Mouse (Mus musculus) urinary bladder, postnatal 0 days (tissue): Measurements from ENCODE around the gene Tmem88b. TPM values are rescaled to one million over a fixed set of nuclear protein-coding genes. Genes with fewer than 3 reads are reported as not detected.

Experiments used
- microRNA-seq: library from miRNA; unstranded; fragments of <30 nt; microRNA quantifications from one replicate; pipeline ENCODE4, GENCODE M21; 2016
- polyA plus RNA-seq: library from polyadenylated mRNA; unstranded; fragments of >200 nt; fragmentation: Nextera tagmentation; extraction: Ambion mirVana; gene quantifications from 2 replicates; pipeline ENCODE4 v1.2.1, GENCODE M21; 2015

Tmem88b gene
- polyA plus RNA-seq: 0.40 and 0.45 TPM in 2 replicates

GRCm38 (mm10) chr4:155785819-155786218, at the start of gene Tmem88b:
Gene Tmem88b (minus strand): TSS chr4:155785874.

DNA sequence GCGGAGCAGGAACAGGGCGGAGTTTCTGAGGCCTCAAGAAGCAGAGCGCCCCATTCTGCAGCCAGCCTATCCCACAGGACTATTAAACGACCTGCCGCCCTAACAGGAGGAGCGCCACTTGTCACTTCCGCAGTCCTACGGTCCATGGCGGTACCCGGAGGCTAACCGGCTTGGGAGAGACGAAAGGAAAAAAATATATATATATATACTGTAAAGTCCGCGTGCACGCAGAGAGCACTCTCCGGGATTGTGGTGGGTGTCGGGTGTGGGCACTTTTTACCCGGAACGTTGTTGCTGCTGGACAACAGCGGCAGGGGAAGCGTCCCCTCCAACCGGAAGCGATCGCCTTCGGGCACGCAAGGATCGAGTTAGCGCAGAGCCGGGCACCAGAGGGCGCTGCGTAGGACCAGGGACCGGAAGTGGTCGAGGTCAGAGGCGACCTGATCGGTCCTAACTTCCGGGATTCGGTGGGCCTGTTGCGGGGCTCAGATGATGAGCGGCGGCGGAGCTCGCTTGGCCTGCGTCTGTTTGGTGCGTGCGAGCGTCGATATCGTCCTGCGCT, 45.6 kb upstream of the Tmem88b start, which contains the start of gene Aurkaip1:
Gene Aurkaip1 (plus strand): TSS at position 68 of the 562 bp plus-strand sequence.

GRCm38 (mm10) chr4:155811929-155812664, 26.4 kb upstream of the Tmem88b start, which contains the start of gene Ccnl2:
Gene Ccnl2 (plus strand): TSS chr4:155812489.

GRCm38 (mm10) chr4:155802741-155803339, 17.2 kb upstream of the Tmem88b start, which contains the start of gene Mrpl20:
Gene Mrpl20 (plus strand): TSS chr4:155802878.

GRCm38 (mm10) chr4:155790021-155790489, 4.4 kb upstream of the Tmem88b start, which contains the start of gene Ankrd65:
Gene Ankrd65 (plus strand): TSS chr4:155790439.

DNA sequence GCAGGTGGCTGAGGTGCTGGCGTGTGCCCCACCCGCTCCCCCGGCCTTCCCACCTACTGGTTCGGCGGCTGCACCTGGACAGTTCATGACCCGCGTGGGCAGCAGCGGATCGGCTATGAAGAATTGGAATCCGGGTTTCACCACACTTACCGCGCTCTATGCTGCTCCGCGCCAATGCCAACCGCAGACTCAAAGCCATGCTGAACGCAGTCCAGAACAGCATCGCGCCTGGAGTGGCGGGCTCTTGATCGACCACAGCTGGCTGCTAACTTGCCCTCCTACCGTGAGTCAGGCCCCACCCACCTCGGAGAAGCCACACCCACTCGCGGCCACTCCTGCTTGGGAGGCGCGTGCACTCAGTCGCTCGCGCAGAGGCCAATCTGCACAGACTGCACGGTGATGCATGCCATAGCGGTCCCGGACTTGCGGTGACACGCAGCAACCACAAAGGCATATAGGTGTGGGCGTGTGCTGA, 11.4 kb downstream of the Tmem88b start, which contains the start of gene Vwa1:
Gene Vwa1 (minus strand): TSS at position 419 of the 475 bp plus-strand sequence.

GRCm38 (mm10) chr4:155760613-155761355, 24.9 kb downstream of the Tmem88b start, which contains the start of gene Atad3a:
Gene Atad3a (minus strand): TSS chr4:155761093.

DNA sequence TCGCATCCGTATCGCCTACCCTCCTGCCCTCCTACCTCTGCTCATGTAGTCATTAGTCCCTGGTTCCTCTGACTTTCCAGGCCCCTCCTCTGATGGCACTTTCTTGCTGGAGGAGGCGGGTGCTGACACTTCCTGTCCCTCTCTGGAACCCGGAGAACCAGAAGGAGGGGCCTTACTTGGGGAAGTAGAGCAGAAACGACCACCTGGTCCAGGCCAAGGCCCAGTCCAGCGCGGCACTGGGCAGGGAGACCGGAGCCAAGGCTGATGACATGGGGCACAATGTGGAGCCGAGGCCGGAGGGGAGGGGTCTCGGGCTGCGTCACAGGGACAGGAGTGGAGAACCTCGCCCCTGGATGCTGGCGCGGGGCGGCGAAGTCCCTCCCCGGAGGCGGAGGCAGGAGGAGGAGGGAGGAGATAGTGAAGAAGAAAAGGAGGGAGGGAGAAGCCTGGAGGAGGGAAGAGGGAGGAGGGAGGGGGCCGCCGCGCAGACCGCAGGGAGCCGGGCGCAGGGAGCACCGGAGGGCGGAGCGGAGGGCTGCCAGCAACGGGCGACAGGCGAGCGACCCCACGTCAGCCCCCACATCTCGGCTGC, 51.2 kb downstream of the Tmem88b start, which contains the start of gene Tmem240:
Gene Tmem240 (plus strand): TSS at position 451 of the 592 bp plus-strand sequence.

Small RNA genes lying within 50 kb of the gene (microRNA-seq; reads per million reads assigned to microRNA genes)
- not detected for gene Gm27743

Other genes with a start within 250 kb of the Tmem88b start
- 66.8 and 68.5 TPM in 2 replicates for gene Nadk, start 223.5 kb downstream of the Tmem88b start, polyA plus RNA-seq
- gene Slc35e2, start 184.5 kb downstream of the Tmem88b start, polyA plus RNA-seq: 3.1 and 3.8 TPM in 2 replicates
- 45.0 and 53.4 TPM in 2 replicates for gene Cdk11b, start 161.0 kb downstream of the Tmem88b start, polyA plus RNA-seq
- gene Gm10563, start 140.5 kb downstream of the Tmem88b start, polyA plus RNA-seq: not detected in 2 replicates
- gene Mmp23, start 132.5 kb downstream of the Tmem88b start, polyA plus RNA-seq: 143 and 158 TPM in 2 replicates
- 10.8 and 11.4 TPM in 2 replicates for gene Mib2, start 116.7 kb downstream of the Tmem88b start, polyA plus RNA-seq
- gene Fndc10, start 91.5 kb downstream of the Tmem88b start, polyA plus RNA-seq: 10.4 and 10.8 TPM in 2 replicates
- 133 and 144 TPM in 2 replicates for gene Ssu72, start 81.1 kb downstream of the Tmem88b start, polyA plus RNA-seq
- gene Tmem240, start 51.1 kb downstream of the Tmem88b start, polyA plus RNA-seq: 0.35 and 0.58 TPM in 2 replicates
- 43.9 and 46.1 TPM in 2 replicates for gene Atad3a, start 24.8 kb downstream of the Tmem88b start, polyA plus RNA-seq
- 47.5 and 51.7 TPM in 2 replicates for gene Vwa1, start 11.2 kb downstream of the Tmem88b start, polyA plus RNA-seq
- 0.16 and 0.24 TPM in 2 replicates for gene Ankrd65, start 4.6 kb upstream of the Tmem88b start, polyA plus RNA-seq
- gene Mrpl20, start 17.0 kb upstream of the Tmem88b start, polyA plus RNA-seq: 437 and 466 TPM in 2 replicates
- 104 and 106 TPM in 2 replicates for gene Ccnl2, start 26.6 kb upstream of the Tmem88b start, polyA plus RNA-seq
- gene Aurkaip1, start 45.4 kb upstream of the Tmem88b start, polyA plus RNA-seq: 119 and 125 TPM in 2 replicates
- 126 and 133 TPM in 2 replicates for gene Mxra8, start 53.8 kb upstream of the Tmem88b start, polyA plus RNA-seq
- 5.5 and 8.2 TPM in 2 replicates for gene Dvl1, start 61.5 kb upstream of the Tmem88b start, polyA plus RNA-seq
- gene Tas1r3, start 77.5 kb upstream of the Tmem88b start, polyA plus RNA-seq: 0.12 and 0.15 TPM in 2 replicates
- 11.3 and 12.5 TPM in 2 replicates for gene Cptp, start 83.6 kb upstream of the Tmem88b start, polyA plus RNA-seq
- gene Ints11, start 83.7 kb upstream of the Tmem88b start, polyA plus RNA-seq: 27.6 and 27.8 TPM in 2 replicates
- gene Pusl1, start 105.9 kb upstream of the Tmem88b start, polyA plus RNA-seq: 37.0 and 40.7 TPM in 2 replicates
- gene Acap3, start 105.9 kb upstream of the Tmem88b start, polyA plus RNA-seq: 9.9 and 10.4 TPM in 2 replicates
- gene Ube2j2, start 158.0 kb upstream of the Tmem88b start, polyA plus RNA-seq: 69.0 and 72.3 TPM in 2 replicates
- 32.4 and 35.1 TPM in 2 replicates for gene C1qtnf12, start 176.4 kb upstream of the Tmem88b start, polyA plus RNA-seq
- 9.5 and 10.8 TPM in 2 replicates for gene B3galt6, start 206.8 kb upstream of the Tmem88b start, polyA plus RNA-seq
- gene Sdf4, start 207.0 kb upstream of the Tmem88b start, polyA plus RNA-seq: 117 and 120 TPM in 2 replicates
- 0.46 and 0.61 TPM in 2 replicates for gene Tnfrsf4, start 228.0 kb upstream of the Tmem88b start, polyA plus RNA-seq
- gene Tnfrsf18, start 240.3 kb upstream of the Tmem88b start, polyA plus RNA-seq: 1.2 and 1.8 TPM in 2 replicates